Comparison of ENCODE assay signal across 8 mouse cellular contexts in genomic region chr9:108824755-108825413, GRCm38 (mm10). TPM values are rescaled to one million over a fixed set of nuclear protein-coding genes. Genes with fewer than 3 reads are reported as not detected.
DNase-seq lines count a peak whose midpoint lies in the region; ATAC-seq lines count a peak whose summit lies in the region.
"Had no signal": no experiment of that assay in that cellular context is flagged by ENCODE, and none has a peak within 500 bp of the region (broad histone marks: within the 10 kb centered on the region; RNA-seq: fewer than 3 reads in every experiment).

No protein-coding gene starts in this region.

- intact Hi-C loops in left cerebral cortex, postnatal 25 days (cut with DNase I), result no loop called here
- intact Hi-C loops in heart, postnatal 25 days (cut with DNase I), result no loop called here

- no peaks in the 10 kb centered on the region for H3K36me3 ChIP-seq in hindbrain, embryonic 11.5 days (ENCODE audit: control insufficient read depth, insufficient read depth, low read length)
- H3K36me3 ChIP-seq: limb, embryonic 15.5 days had no signal

- peak; percentile 88 for ATAC-seq in hindbrain, embryonic 11.5 days (ENCODE audit: low FRiP score)
- no peak for ATAC-seq in megakaryocyte-erythroid progenitor cell, adult 5-6 weeks (replicated peaks; ENCODE audit: low FRiP score, low TSS enrichment, poor library complexity, severe bottlenecking)

- H3K27me3 ChIP-seq in hindbrain, embryonic 11.5 days (ENCODE audit: control insufficient read depth, insufficient read depth, low read length), result peaks cover 21% of the 10 kb centered on the region

- no peaks in the 10 kb centered on the region for H3K9me3 ChIP-seq in hindbrain, embryonic 11.5 days (ENCODE audit: control insufficient read depth, low read length)
- H3K9me3 ChIP-seq: limb, embryonic 15.5 days had no signal

- peak; percentile 99 for DNase-seq in brain, adult 2 months (ENCODE audit: low read depth, low spot score)
- DNase-seq in cerebellum, postnatal 4 days (ENCODE audit: low spot score in 2 of 2), result peak; percentile 68 to 91
- peak; percentile 87 for DNase-seq in hindbrain, embryonic 11.5 days (ENCODE audit: low spot score)
- DNase-seq in left cerebral cortex, postnatal 25 days (ENCODE audit: low spot score in 2 of 2), result peak; percentile 88 to 97
- DNase-seq in right cerebral cortex, postnatal 25 days, result peak; percentile 88
- DNase-seq in heart, postnatal 25 days (ENCODE audit: low spot score), result no peak

- H3K4me1 ChIP-seq in hindbrain, embryonic 11.5 days (replicated peaks; ENCODE audit: control insufficient read depth, insufficient read depth, low read length), result peaks cover 11% of the 10 kb centered on the region

- peak overlapping the region; percentile 66 for H3K4me2 ChIP-seq in hindbrain, embryonic 11.5 days (replicated peaks; ENCODE audit: low read depth, low read length)

- H3K9ac ChIP-seq in hindbrain, embryonic 11.5 days (ENCODE audit: low read depth, low read length), result peak overlapping the region; percentile 32
- H3K9ac ChIP-seq: limb, embryonic 15.5 days had no signal

- WGBS in hindbrain, embryonic 11.5 days, result 1% methylated on average over 31 of the region's 31 CpGs

- H3K4me3 ChIP-seq in hindbrain, embryonic 11.5 days (ENCODE audit: low read depth, low read length), result peak overlapping the region; percentile 56

- peak overlapping the region; percentile 54; the same call in 1 of the 2 replicates for H3K27ac ChIP-seq in hindbrain, embryonic 11.5 days (ENCODE audit: low read depth, low read length)
- H3K27ac ChIP-seq: limb, embryonic 15.5 days had no signal

RNA-seq across cellular contexts. Expression of gene Celsr3, which starts 1.2 kb away (rescaled TPM):
- 10.1 and 16.8 TPM in 2 replicates for polyA plus RNA-seq in hindbrain, embryonic 11.5 days (2014; fragmentation: Nextera tagmentation; extraction: Ambion mirVana)
- total RNA-seq in left cerebral cortex, postnatal 25 days (2021), result 10 to 100 TPM; 46.8 to 61.9 TPM
- not detected in 2 replicates for total RNA-seq in megakaryocyte-erythroid progenitor cell, adult 5-6 weeks (2014; fragmentation: Nextera tagmentation)
- 0.05 TPM in 1 of 2 replicates, not detected in the other for total RNA-seq in megakaryocyte-erythroid progenitor cell, adult 5-6 weeks (2017)
- under 1 TPM; 0.03 to 0.23 TPM for total RNA-seq in heart, postnatal 25 days (2021)

RNA-seq across cellular contexts. Expression of gene Nckipsd, which starts 16.7 kb away (rescaled TPM):
- polyA plus RNA-seq in hindbrain, embryonic 11.5 days (2014; fragmentation: Nextera tagmentation; extraction: Ambion mirVana), result 10.5 and 13.0 TPM in 2 replicates
- total RNA-seq in left cerebral cortex, postnatal 25 days (2021), result 10 to 100 TPM; 54.4 to 60.5 TPM
- 8.6 and 12.2 TPM in 2 replicates for total RNA-seq in megakaryocyte-erythroid progenitor cell, adult 5-6 weeks (2014; fragmentation: Nextera tagmentation)
- total RNA-seq in megakaryocyte-erythroid progenitor cell, adult 5-6 weeks (2017), result 1.0 and 2.3 TPM in 2 replicates
- 1 to 10 TPM; 7.9 to 8.3 TPM for total RNA-seq in heart, postnatal 25 days (2021)

RNA-seq across cellular contexts. Expression of gene Slc26a6, which starts 28.2 kb away (rescaled TPM):
- 9.8 and 13.7 TPM in 2 replicates for polyA plus RNA-seq in hindbrain, embryonic 11.5 days (2014; fragmentation: Nextera tagmentation; extraction: Ambion mirVana)
- total RNA-seq in left cerebral cortex, postnatal 25 days (2021), result 10 to 100 TPM; 18.4 to 19.1 TPM
- total RNA-seq in megakaryocyte-erythroid progenitor cell, adult 5-6 weeks (2014; fragmentation: Nextera tagmentation), result 5.7 and 5.8 TPM in 2 replicates
- 0.30 and 1.4 TPM in 2 replicates for total RNA-seq in megakaryocyte-erythroid progenitor cell, adult 5-6 weeks (2017)
- 10 to 100 TPM; 27.4 to 28.7 TPM for total RNA-seq in heart, postnatal 25 days (2021)

RNA-seq across cellular contexts. Expression of gene Ip6k2, which starts 41.3 kb away (rescaled TPM):
- 122 and 136 TPM in 2 replicates for polyA plus RNA-seq in hindbrain, embryonic 11.5 days (2014; fragmentation: Nextera tagmentation; extraction: Ambion mirVana)
- 100 to 1,000 TPM; 152 to 153 TPM for total RNA-seq in left cerebral cortex, postnatal 25 days (2021)
- 29.8 and 36.7 TPM in 2 replicates for total RNA-seq in megakaryocyte-erythroid progenitor cell, adult 5-6 weeks (2014; fragmentation: Nextera tagmentation)
- total RNA-seq in megakaryocyte-erythroid progenitor cell, adult 5-6 weeks (2017), result 31.3 and 48.7 TPM in 2 replicates
- total RNA-seq in heart, postnatal 25 days (2021), result 10 to 100 TPM; 21.1 to 26.4 TPM

Comparison
In these comparisons a context has a peak if more than half of its experiments do, and no peak if none do; other contexts are left out.
1. RNA of gene Celsr3, which starts 1.2 kb away (total RNA-seq): 46.8 to 61.9 TPM in left cerebral cortex, postnatal 25 days; 0.03 to 0.23 TPM in heart, postnatal 25 days and 0.05 TPM in megakaryocyte-erythroid progenitor cell, adult 5-6 weeks; every median in the first group is over 10 times any median in the second.
2. RNA of gene Nckipsd, which starts 16.7 kb away (total RNA-seq): 54.4 to 60.5 TPM in left cerebral cortex, postnatal 25 days; 1.0 to 12.2 TPM in megakaryocyte-erythroid progenitor cell, adult 5-6 weeks and 7.9 to 8.3 TPM in heart, postnatal 25 days; every median in the first group is over 4 times any median in the second.